Mouse (Mus musculus) heart, adult 8-10 months (tissue): ENCODE data around the gene Kif20b. TPM values are rescaled to one million over a fixed set of nuclear protein-coding genes. Genes with fewer than 3 reads are reported as not detected.
A peak's percentile ranks its signal among the peaks of the same experiment; 100 is the strongest.

Source experiments
- DNase-seq: peaks from one replicate; pipeline ENCODE4 v3.0.0; 2022; ENCODE audit warnings: low spot score
- microRNA-seq: library from miRNA; unstranded; fragments of <30 nt; microRNA quantifications from one replicate; pipeline ENCODE4 v1.2.0, GENCODE M21; 2022
- total RNA-seq, 4 experiments: library from RNA; stranded (reverse); gene quantifications; 2 replicates each; pipeline ENCODE4 v1.2.4; 2022

The Kif20b gene
- total RNA-seq, 4 experiments from 2014 or later: 0.30 to 0.87 (median 0.56) TPM

DNA sequence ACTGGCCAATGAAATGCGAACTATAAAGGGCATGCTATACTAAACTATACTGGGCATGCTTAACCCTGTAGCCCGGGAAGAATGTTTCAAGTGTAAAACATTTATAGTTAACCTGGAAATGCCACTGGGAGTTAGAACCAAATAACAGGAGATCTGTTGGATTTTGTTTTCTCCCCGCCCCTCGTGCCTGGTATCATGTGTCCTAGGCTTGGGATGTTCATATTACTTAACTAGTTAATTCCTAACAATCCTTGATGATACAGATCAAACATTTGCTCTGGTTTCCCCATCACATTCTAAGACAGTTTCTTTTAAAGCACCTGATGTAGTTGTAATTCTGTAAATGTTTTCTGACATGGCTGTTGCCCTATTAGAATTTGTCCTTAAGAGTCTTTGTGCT lies 2.1 kb upstream of the Kif20b start:
- no peak for DNase-seq

DNA sequence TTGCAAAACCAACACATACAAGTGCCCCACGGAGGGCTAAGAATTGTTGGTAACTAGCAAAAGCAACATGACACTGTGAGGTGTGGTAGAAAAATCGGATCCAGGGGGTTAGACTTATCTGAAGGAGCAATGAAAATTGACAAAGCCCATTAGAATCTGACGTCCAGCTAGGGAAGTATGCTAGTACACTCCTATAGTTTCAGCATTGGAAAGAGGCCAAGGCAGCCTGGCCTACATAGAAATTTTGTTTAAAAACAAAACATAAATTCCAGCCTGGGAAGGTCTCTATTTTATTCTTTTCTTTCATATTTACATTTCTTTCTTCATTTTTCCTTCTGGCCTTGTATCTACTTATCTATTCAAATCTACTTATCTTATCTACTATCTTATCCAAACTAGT lies 1.6 kb upstream of the Kif20b start:
- no peak for DNase-seq

DNA sequence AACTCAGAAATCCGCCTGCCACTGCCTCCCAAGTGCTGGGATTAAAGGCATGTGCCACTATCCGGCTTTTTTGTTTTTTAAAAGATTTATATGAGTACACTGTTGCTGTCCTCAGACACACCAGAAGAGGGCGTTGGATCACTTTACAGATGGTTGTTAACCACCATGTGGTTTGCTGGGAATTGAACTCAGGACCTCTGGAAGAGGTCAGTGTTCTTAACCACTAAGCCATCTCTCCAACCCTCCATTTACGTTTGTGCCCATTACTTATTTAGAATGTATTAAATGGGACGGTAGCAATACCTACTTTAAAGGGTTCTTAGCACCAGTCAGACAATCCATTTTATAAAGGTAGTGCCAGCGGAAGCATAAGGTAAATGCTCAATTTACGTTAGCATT lies 909 bp upstream of the Kif20b start:
- DNase-seq: no peak

DNA sequence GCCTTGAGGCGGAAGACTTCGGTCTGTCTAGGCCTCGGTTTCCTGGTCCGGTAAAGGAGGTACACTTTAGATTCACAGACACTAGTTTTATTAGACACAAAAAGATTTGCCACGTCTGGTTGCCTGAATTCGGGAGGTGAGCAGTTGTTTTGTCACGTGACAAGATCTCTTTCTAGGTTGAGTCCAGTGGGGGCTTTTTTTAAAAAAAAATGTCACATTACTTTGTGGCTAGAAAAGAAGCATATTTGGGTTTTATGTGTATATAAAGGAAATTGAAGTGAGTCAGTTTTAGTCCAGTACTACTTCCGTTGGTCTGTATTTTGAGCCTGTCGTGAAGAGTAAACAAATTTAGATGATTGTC lies 422 bp downstream of the Kif20b start:
- DNase-seq: peak; percentile 0

DNA sequence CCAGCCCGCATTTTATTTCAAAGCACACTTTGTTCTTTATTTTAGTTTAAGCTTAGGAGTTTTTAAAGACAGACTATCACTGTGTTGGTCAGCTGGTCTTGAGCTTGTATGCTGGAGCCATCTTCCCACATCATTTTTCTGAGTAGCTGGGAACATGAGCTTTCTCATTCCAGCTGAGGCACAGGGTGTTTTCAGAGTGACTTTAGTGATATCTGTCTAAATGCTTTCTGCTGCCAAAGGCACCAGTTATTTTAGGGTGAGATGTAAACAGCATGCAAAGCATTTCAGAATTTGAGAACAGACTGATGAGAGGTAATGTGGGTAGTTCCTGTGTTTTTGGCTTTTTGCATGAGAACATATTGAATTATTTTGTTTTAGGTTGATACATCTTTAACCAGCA lies 25.0 kb downstream of the Kif20b start:
- DNase-seq: no peak

DNA sequence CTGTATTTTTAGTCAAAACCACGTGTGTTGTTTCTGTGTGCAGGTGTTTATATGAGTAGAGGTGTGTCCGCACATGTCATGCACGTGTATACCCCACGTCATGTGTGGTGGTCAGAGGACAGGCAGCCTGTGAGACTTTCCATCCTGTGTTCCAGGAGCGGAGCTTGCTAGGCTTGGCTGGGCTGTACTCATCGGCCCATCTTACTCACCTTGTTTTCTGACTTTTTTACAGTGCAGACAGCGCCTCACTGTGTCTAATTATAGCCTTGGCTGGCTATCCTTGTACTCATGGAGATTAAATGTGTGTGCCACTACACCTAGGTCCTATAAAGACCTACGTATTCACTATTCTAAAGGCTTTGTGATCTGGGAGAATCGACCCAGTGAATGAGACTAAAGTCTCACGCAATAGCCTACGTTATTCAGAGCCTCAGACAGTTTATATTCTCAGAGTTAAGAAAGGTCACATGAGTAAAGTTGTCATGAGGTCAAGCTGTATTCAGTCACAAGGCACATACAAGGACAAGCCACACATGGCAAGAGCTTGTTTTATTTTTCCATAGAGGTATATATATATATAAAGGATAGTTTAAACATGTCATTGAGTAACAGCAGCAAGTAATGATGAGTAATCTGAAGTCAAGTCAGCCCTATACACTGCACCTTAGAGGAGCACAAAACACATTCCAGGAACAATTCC lies 31.8 kb downstream of the Kif20b start:
- DNase-seq: peak; percentile 14

DNA sequence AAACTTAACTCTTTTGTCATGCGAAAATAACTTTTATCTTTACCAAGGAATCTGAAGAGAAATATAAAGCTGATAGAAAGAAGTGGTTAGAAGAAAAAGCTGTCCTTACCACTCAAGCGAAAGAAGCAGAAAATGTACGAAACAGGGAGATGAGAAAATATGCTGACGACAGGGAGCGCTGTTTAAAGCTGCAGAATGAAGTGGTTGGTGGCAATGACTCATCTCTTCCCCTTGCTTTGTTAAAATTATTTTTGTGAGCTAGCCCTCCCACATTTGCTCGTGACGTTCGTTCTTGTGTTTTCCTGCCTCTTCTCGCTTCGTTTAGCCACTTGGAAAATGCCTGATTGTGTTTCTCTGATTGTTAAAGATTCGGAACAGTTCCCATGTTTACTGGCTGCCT lies 37.2 kb downstream of the Kif20b start:
- peak; percentile 24 for DNase-seq

DNA sequence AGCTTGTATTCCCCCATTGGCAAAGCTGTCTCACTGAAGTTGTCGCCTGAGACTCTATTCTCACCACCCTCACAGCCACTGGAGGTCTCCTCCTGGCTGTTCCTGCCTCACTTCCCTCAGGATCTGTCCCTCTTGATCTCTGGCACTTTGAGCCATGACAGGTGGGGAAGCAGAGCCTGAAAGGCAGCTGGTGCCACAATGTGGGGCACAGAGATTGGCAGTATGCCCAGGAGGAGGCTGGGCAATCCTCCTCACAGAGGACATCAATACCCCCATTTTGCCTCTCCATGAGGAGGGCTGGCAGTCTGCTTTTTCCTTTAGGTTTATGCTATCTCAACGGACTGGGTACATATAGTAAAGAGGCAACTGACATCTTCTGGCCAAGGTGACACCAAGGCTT lies 62.6 kb downstream of the Kif20b start:
- no peak for DNase-seq

DNA sequence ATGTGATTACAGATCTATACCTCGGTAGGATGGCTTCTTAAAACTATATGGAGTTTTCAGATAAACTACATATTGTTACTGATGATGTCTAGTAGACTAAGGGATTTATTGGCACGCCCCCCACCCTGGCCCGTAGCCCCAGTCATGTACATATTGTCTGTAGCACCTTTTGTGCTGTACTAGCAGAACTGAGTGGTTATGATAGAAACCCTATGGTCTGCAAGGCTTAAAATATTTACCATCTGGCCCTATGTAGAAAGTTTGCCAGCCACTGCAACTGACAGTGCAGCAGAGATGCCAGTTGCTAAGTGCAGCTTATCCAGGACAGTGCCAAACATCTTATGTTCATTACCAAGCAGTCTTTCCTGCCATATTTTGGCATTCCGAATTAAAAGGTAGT lies 68.3 kb downstream of the Kif20b start:
- DNase-seq: no peak

DNA sequence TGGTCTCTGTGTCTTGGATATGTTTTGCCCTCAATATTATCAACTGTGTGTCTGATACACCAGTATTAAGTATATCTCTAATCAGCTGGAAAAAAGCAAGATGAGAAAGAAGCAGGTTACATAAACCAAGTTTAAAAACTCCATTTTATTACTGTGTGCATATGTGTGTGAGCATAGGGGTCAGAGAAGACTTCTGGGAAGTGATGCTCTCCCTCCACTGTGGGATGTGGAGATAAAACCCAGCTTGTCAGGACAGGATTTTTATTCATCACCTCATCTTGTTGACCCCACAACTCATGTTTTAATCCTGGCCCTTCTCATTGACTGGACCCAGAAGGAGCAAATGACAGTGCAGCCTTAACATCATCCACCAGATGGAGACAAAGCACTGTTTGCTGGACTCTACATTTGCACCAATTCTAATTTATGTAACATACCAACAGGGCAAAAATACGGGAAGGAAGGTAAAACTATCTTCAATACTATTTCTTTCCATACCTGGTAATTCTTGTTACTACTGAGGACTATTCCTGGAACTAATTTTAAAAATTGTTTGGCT lies 70.9 kb downstream of the Kif20b start:
- peak; percentile 13 for DNase-seq

DNA sequence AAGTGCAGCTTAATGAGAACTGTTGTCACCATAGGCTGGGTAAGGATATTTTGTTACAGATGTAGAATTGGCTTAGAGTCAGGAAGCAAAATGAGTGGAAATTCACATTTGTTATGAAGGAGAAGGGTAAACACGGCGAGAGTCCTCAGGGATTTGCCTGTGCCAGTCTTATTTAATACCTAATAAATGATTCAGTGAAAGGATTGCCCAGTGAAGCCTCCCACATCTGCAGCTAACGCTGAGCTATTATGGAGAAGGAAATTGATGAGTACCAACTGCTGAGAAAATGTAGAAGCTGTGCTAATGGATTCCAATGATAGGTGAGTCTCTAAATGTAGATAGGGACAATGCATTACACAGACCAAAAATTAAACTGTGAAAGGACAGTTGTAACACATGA lies 92.9 kb downstream of the Kif20b start:
- DNase-seq: no peak

DNA sequence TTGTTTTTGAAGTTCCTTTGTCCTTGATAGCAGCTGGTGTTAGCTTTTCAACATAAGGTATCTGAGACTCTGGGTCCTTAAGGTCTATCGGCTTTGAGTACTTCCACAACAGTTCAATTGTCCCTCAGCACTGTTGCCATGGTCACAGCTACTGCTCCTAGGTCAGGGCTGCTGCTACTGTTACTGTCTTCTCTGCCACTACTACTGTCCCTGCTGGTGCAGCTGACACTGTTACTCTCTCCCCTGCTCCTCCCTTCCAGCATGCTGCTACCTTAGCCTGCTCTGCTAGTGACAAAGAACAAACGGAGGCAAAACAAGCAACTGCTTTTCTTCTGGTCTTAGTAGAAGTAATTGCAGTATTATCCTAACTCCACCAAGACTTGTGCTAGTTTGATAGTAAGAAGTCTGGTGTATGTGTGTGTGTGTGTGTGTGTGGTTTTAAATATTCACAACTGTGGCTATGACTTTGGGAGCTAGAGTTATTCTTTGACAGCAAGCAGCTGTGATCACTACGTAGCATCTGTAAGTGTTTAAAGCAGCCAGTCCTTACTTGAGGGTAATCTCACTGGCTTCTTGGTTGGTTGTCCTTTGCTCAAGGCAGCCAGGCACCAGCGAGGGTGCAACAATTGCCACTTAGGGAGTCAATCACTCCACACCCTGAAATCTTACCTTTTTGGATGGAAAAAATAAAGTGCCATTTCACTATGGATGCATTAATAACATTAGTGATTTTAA lies 95.5 kb downstream of the Kif20b start:
- no peak for DNase-seq

DNA sequence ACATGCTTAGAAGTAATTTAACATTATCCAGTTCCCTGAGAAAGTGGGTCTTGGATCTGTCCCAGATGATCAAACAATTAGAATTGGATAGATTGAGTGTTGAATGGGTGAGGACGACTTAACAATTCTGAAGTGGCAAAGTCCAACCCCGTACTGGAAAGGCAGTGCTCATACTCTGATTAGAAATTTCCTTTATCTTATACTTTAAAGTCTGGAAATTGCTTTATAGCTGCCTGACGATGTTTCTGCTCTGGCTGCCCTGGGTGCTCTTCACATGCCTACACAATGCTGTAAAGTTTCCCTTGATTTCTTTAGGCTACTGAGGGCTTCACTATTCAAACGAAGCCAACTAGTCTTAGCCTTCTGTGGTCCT lies 96.0 kb downstream of the Kif20b start:
- DNase-seq: no peak

Small RNA genes within 50 kb of the gene (microRNA-seq; reads per million reads assigned to microRNA genes)
- gene Mir1950: not detected

Other genes with a start within 250 kb of the Kif20b start
- gene Slc16a12, start 175.1 kb upstream of the Kif20b start, total RNA-seq: 1 to 10 TPM; 1.2 to 3.3 (median 2.1) TPM
- 10 to 100 TPM; 40.7 to 48.9 (median 45.0) TPM for gene Pank1, start 42.9 kb upstream of the Kif20b start, total RNA-seq